Mouse (Mus musculus) left cerebral cortex, adult 9 months (tissue): ENCODE measurements around the gene Rrp1b.

Source experiments
- DNase-seq, 2 experiments: peaks; one replicate each; pipeline ENCODE4 v3.0.0; 2022; ENCODE audit warnings: low spot score in 2 of 2

The Rrp1b gene

DNA sequence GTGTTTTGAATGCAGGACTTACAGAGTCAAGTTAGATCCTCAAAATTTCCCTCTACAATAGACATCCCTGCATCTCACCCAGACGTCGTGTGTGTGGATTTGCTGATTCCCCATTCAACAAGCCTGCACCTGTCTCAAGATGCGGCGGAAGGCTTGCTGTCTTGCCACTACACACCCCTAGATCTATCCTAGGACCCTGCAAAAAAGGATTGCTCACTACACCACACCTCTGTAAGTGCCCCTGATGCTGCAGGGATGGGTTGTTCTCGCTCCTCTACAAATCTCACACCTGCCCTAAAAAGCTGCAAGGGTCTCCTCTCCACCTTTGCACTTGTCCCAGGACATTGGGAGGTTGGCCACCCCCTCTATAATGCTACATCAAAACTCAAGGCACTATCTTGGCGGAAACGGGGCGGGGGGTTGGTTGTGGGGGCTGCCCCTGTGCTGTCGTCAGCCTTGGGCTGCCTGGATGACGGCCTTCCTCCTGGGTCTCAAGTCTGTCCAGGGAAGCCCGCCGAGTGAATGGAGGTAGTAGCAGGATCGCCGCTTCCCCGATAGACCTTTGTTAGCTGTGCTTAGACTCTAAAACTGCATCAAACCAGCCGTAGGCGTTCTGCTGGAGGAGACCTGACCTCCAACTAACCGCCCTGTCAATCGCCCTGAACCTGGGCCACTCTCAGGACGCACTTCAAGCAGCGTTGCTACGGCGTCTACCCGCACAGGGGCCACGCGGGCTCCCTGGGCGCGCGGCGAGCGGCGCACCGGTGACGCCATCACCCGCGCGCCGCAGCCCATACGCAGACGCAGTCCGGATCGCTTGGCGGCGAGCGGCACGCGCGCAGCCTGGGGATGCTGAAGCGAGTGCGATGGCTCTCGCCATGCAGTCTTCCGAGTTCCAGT lies at the start of gene Rrp1b, which contains the start of gene Hsf2bp:
Gene Rrp1b (plus strand): TSS at position 492 of the 900 bp plus-strand sequence.
Gene Hsf2bp (minus strand): TSS at position 741 of the 900 bp plus-strand sequence.
- peak in 1 of 2 experiments; percentile 59 for DNase-seq

DNA sequence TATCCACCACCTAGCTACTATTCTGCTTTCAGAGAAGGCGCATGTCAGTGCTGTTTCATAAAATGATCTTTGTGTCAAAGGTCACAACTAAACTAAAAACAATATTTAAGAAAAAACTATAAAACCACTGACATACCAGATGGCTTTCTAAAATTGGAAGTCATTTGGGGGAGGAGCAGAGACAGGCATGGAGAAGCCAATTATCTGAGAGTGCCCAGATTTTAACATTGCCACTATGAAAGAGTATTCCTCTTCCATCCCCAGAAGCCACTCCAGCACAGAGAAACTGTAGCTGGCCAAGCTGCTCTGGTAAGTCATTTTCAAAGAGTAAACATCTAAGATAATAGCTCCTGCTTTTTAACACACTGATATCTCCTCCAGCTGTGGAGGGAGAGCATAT lies 49.0 kb upstream of the Rrp1b start:
- DNase-seq, result no peak

DNA sequence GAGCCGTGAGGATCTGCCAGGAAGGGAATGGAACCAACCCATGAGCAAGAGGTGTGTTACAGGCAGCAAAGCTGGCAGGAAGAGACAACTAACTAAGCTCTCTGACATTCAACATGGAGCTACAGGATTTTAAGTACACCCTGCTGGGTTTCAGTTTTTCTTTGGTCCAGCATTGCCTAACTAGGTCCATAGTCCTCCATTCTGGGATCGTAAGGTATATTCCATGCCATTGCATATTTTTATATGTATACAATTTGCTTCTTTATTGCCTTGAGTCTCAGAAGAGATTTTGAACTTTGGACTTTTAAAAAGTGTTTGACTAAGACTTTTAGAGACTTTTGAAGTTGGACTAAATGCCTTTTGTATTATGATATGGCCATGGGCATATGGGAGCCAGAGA lies 46.9 kb upstream of the Rrp1b start:
- DNase-seq, result no peak

DNA sequence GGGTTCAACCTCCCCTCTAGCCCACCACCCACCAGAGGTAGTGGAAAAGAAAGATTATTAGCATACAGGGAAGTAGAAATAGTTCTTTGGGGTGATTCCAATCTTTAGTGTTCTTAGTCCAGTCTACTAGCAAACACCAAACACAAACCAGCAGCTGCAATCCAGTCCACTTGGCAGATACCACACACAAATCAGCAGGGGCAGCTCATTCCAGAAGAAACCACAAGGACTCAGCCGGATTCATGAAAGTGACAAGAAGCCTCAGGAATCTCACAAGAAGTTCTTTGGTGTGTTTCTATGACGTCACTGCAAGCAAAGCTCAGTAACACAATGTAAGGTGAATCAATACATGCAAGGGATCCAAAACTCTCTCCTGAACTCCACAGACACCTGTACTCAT lies 43.9 kb upstream of the Rrp1b start:
- no peak for DNase-seq

DNA sequence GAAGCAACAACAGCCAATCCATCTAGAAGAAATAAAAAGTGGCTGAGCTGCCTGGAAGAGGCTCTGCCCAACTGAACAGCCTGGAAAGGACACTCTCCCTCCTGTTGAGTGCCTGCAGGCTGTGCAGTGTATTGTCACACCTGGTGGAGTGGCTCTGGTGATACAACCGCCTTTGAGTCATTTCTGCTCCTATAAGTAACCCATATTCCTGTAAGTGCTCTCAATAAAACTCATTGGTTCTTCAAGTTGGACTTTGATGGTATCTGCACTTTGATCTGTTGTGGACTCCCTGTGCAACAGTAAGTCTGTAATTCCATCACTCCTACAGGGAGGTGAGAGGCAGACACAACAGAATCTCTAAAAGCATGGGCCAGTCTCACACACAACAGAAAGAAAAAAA lies 42.5 kb upstream of the Rrp1b start:
- no peak for DNase-seq

DNA sequence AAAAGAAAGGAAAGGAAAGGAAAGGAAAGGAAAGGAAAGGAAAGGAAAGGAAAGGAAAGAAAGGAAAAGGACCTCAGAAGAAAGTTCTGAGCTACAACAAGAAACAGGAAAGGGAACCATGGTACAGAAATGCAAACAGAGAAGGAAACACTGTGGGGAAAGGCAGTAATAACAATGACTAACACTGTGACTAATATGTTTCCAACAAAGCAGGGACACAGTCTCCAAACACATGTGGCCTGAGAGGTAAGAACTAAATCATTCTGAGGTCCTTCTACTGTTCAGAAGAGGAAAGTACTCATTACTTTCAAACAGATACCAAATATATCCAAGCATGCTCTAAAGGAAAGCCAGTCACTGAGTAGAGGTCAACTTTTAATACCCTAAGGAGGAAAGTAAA lies 41.8 kb upstream of the Rrp1b start:
- no peak for DNase-seq

DNA sequence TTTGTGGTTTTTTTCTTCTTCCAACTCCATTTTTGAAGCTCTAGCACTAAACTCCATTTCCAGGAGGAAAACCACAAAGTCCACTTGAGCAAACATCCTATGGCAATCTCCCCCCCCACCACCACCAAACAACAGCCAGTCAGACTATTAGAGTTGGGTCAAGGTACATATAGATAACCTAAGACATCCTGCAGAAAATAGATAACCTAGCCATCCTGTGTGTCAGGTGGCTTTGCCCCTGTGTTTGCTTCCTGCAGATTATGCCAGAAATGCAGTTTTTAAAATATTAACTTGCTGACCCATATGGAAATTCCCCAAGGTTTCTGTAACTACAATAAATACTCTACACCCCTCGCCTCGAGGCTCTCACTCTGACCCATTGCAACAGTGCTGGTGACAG lies 40.1 kb upstream of the Rrp1b start:
- no peak for DNase-seq

DNA sequence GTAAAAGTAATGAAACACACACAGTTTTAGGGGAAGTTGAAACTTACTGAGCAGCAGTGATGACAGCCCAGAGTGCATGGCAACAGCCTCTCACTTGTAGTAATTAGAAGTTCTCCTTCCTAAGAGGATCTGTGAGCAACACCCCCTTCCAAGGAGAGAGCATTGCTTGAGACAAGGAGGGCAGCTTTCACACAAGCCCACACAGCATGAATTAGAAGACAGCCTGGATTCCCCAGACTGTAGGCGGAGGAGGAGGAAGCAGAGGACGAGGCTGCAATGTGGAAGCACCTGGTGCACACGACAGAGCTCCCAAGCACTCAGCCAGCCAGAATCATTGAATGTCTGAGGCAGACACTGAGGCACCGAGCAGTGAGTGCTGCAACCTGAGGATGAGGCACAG lies 39.6 kb upstream of the Rrp1b start:
- DNase-seq, result peak in 1 of 2 experiments; percentile 29

DNA sequence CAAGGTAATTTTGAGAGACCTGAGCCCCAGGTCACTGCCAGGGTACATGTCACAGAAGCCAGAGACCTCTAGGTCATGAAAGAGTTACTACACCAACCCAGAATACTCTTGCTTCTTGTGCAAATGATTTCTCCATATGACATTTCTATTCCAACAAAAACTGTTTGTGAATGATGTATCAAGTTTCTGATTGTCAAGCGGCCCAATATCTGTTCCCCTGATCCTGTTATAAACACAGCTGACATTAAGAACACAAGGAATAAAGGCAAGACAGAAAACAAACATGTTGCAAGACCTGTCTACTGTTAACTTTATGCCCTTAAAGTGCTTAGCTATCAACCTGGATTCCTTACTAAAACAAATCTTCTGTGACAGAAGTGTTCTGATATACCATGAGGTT lies 37.5 kb upstream of the Rrp1b start:
- no peak for DNase-seq

DNA sequence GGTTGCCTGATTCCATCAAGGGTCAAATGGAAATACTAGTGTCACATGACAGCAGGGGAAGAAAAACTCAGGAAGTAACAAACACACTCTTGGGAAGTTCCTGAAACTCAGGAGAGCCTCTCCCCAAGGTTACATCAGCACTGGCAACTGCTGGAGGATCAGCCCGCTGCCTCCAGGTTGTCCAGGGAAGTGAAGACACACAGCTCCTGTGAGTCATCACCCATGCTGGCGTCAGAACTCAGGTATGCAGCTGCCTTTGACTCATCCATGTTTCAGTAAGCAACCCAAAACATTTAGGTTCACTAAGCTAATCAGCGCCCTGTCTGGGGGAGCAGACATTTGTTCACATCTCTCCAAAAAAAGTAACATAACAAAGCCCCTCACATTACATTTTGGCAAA lies 32.6 kb upstream of the Rrp1b start:
- DNase-seq, result no peak

DNA sequence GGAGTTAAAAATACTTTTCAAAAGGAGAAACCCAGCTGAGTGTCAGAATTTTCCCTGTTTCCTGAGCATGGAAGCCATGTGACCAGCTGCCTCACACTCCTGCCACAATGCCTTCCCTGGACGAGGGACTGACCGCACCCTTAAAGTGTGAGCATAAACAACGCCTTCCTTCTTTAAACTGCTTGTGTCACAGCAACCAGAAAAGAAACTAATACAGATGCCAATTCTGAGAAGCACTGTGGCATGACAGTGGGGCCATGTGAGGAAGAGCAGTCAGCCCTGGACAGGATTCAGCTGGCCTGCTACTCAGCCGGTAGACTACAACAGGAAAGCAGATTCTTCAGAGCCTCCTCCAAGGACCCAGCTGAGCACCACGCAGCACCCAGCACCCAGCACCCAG lies 29.1 kb upstream of the Rrp1b start:
- no peak for DNase-seq

DNA sequence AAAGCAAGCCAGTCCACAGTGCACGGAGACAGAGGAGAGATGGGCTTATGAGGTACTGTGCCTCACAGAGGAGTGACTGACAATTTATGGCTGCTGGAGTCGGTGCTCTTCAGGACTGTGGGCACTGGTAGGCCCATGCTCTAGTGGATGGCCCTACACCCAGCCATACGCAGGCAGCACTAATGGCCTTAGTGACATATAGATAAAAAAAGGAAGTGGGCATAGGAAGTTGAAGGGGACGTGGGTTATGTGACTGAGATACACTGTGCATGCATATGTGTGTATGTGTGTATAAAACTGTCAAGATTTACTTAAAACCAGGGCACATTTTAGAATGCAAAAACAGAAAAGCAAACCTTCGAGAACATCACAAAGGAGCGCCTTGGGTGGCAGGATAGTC lies 24.2 kb upstream of the Rrp1b start:
- DNase-seq, result no peak

DNA sequence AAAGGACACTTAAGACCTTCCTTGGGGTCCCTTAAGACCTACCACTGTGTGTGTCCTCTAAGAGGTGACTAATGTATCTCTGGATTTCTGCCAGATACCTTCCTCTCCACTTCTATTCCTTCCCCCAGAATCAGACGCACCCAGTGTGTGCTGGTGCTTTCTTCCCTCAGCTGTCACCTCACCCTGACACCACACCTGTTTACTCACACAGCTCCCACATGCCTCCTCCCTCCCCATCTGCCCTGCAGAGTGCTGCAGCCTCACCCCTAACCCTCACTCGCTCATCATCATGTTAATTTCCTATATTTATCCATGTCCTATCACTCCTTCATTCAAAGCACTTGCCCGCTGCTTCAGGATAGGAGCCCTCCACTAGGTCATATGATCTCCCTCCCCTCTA lies 23.6 kb upstream of the Rrp1b start:
- DNase-seq, result no peak

DNA sequence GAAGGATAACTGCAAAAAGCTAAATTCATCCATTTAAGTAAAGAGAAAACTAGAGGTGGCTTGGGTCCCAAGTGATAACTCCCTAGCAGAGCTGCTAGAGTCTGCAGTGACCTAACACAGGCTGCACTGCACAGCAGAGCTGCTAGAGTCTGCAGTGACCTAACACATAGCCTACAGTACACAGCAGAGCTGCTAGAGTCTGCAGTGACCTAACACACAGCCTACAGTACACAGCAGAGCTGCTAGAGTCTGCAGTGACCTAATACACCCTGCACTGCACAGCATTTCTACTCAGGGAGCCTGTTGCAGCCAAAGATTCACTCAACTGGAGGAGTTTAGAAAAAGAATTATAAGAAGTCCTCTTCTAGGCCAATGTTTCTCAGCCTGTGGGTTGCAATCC lies 22.2 kb upstream of the Rrp1b start:
- DNase-seq, result no peak

DNA sequence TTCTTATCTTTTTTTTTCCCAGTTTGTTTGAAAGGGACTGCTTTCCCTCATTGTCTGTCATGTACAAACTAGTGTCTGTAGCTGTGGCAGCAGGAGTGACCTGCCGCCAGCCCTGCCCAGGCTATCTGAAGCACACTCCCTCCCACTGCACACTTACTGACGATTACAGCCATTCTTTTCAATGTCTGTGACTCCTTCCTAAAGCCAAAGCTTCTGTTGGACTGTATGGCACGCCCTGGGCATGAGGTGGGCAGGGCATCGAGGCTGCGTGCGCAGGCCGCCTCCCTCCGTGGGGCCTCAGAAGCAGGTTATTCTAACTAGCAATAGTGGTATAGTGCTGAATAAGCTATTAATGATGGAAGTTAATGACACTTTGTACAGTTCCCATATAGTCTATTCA lies 19.4 kb upstream of the Rrp1b start:
- no peak for DNase-seq

DNA sequence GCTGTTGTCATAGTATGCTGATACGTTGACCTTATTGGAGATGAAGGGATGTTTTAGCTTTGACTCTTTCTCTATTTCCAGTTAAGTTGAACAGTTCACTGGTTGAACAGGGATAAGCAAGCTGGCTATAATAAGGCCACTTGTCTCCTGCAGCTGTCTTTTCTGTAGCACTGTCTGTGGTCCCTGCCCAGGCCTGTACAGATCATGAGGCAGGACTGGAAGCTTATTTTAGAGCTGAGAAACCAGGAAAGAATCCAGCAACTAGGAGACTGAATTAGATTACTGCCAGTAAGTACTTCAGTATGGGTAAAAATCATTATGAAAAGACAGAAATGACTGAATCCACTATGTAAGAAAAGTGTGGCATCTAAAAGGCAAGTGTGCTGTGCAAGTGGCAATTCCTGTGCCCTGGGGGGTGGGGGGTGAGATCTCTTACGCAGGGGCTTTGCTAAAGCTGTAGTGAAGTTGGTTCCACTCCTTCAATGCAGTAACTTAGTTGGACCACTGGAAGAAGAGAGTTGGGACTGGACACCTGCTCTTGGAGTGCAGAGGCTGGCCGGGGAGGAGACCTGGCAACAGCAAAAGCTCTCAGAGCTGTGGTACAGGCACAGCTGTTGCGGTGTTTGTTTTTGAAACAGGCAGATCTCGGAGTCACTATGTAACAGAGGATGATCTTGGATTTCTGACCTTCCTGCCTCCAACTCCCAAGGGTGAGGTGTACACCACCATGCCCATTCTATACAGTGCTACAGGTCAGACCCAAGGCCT lies 17.6 kb upstream of the Rrp1b start:
- no peak for DNase-seq

DNA sequence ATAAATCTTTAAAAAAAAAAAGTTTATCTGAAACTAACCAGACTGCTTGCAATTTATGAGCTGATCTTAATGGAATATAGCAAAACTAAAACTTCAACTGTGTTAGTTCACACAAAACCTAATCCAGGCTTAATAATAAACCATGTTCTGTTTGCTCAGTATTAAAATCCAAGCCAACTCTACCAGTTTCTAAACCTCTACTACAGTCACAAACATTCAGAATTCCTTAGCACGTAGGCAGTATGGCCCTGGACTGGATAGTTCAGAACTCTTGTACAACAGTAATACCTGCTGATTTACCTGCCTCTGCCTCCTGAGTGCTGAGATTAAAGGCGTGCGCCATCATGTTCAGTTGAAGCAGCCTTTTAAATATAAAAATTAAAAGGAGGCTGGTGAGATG lies 13.9 kb upstream of the Rrp1b start:
- no peak for DNase-seq

DNA sequence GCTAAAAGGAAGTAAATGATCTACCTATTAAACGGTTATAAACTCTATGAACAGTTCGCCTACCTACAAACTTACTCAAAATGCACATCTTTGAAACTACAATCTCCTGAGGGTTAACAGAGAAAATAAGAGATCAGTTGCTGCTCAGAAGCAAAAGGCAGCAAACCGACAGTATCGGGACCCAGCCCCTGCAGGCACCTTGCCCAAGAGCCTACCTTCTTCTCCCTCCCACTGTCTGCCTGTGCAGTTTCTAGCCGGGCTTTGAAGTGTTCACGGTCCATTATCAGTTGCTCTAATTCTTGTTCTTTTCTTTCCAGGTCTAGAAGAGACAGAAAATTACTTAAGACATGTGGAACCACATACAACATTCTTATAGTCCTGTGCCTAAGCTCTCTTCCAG lies 13.3 kb upstream of the Rrp1b start:
- no peak for DNase-seq

DNA sequence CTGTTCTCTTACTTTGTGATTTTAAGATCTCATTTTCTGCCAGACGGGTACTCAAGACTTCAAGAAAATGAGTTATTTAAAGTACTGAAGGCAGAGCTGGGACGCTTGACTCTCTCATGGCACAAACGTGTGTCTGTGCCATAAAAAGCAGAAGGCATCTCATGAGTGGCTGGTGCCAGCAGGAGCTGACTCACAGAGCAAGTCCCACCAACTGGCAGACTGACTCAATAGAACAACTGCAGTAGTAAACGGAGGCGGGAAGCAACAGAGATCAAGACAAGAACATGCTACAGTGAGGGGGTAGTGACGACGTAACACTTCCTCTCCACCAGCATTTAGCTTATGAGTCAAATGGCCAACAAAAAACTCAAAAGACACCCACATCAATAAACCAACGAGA lies 12.8 kb upstream of the Rrp1b start:
- peak; percentile 80 to 89 for DNase-seq

DNA sequence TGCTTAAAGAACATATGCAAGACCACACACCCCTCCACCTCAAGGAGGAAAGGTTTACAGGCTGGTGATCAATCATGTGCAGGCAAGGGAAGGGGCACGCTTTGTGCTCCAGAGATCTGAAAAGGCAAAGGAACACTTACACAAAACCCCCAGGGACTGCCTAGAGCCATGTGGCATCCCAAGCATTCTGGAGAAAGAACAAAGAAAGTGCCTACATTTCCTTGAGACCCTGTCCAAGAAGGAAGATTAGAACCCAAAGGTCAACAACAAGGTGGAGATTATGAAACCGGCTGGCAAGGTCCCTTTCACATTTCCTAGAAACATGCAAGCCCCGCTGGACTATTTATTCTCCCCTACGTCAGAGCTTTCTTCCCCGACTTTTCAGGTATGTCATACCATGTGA lies 11.2 kb upstream of the Rrp1b start:
- no peak for DNase-seq

DNA sequence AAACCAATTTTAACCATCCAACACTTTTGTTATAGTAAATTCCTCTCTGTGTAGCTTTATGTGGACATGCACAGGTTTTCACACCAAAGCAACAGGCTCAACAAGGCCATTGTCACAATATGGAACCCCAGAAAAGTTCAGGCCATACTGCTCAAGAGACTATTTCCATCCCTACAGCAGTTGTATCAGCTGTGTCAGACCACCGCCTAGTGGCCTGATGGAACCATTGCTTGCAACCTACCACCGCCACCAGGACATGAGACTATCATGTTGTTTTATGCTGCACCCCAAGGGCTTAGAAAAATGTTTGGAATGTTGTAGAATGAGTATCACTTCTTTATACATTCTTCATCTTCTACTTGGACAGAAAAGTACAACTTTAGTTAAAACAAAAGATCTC lies 10.5 kb upstream of the Rrp1b start:
- DNase-seq, result peak in 1 of 2 experiments; percentile 68

DNA sequence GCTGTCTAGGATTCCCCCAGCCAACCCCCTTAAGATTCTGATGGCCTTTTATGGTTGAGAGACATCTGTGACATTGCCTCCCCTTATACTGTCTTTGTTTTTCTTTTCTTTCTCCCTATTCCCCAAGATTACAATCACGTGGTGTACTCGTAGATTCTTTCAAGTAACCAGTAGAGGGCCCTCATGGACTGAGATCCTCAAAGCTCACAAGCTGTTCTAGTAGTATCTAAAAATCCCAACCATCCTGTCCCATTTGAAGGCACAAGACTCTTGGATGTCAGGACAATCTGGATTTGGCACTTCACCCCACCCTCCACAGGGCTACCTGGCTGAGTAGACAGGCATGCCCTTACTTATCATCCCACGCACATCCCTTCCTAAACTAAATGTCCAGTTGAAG lies 8.2 kb upstream of the Rrp1b start:
- DNase-seq, result peak in 1 of 2 experiments; percentile 12

DNA sequence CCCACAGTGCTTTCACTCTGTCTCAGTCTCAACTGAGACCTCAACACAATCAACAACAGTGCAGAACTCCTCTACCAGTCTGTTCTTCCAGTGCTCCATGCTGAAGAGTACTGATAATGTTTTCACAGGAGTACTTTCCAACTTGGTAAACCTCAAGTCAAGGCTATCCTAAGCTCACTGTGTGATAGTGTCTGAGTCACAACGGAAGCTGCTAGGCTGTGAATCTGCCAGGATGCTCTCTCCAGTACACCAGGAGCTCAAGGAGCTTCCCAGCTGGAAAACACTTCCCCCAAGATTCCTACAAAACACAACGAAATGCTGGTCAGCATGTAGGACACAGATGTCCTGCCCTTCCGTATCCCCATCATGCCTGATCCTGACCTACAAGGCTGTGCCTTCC lies 7.6 kb upstream of the Rrp1b start:
- DNase-seq, result no peak
